Mouse (Mus musculus) bone marrow macrophage, adult 2 months (primary cell): ENCODE measurements around the gene Olfr3. TPM values are rescaled to one million over a fixed set of nuclear protein-coding genes. Genes with fewer than 3 reads are reported as not detected.

Source experiments
- H3K27ac ChIP-seq: 2 replicates; pipeline ENCODE4 v1.5.1; 2012; ENCODE audit warnings: low read depth, low read length; ENCODE audit not compliant: insufficient read depth
- H3K4me1 ChIP-seq: 2 replicates; pipeline ENCODE4 v1.6.1; 2012; ENCODE audit warnings: low read length; ENCODE audit not compliant: control insufficient read depth, insufficient read depth
- H3K4me3 ChIP-seq: 2 replicates; pipeline ENCODE4 v1.5.1; 2012; ENCODE audit warnings: mild to moderate bottlenecking, low read length, moderate library complexity; ENCODE audit not compliant: insufficient read depth
- CTCF ChIP-seq: IDR thresholded peaks from 2 replicates; pipeline ENCODE4 v1.5.1; 2012; ENCODE audit warnings: low read depth, mild to moderate bottlenecking, low read length, moderate library complexity
- POLR2A ChIP-seq: IDR thresholded peaks from 2 replicates; pipeline ENCODE4 v1.6.1; 2012; ENCODE audit warnings: mild to moderate bottlenecking, low read depth, low read length, borderline replicate concordance
- polyA plus RNA-seq: library from polyadenylated mRNA; stranded (reverse); fragments of >200 nt; gene quantifications from 2 replicates; pipeline ENCODE4 v1.2.4, GENCODE M21; 2012; ENCODE audit not compliant: missing spikeins, insufficient read depth, insufficient read length

The Olfr3 gene
- polyA plus RNA-seq: not detected in 2 replicates

DNA sequence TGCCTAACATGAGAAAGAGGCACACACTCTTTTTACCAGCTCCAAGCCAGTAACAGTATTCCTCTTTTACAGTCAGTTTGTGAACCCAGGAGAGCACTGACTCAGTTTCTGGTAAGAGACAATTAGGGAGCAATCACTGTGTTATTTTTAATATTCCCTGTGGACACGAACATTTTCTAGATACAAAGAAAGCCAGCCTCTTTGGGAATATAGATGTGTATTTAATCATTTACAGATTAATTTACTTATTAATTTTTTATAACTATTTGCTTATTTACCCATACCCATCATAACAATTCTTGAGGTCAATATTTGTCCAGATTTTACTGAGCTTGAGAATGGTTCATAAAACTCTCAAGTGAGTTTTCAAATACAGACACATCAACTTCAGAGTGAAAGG is at the start of gene Olfr3:
TSS of gene Olfr3 (minus strand) at position 101 of the 400 bp plus-strand sequence.
- TF ChIP-seq POLR2A (no peak), CTCF (no peak)
- H3K4me3 ChIP-seq: no peak within 1 kb of the TSS
- H3K4me1 ChIP-seq: no peaks in the 10 kb centered on the region
- no peak within 1 kb of the TSS for H3K27ac ChIP-seq

GRCm38 (mm10) chr2:36862560-36862959 is 45.7 kb upstream of the Olfr3 start, which contains the start of gene Olfr351:
Gene Olfr351 (minus strand): TSS chr2:36862660.
- Histone ChIP-seq H3K4me1 (no peaks in the 10 kb centered on the region), H3K27ac (no peak within 1 kb of the TSS), H3K4me3 (no peak within 1 kb of the TSS)
- TF ChIP-seq POLR2A (no peak), CTCF (no peak)

DNA sequence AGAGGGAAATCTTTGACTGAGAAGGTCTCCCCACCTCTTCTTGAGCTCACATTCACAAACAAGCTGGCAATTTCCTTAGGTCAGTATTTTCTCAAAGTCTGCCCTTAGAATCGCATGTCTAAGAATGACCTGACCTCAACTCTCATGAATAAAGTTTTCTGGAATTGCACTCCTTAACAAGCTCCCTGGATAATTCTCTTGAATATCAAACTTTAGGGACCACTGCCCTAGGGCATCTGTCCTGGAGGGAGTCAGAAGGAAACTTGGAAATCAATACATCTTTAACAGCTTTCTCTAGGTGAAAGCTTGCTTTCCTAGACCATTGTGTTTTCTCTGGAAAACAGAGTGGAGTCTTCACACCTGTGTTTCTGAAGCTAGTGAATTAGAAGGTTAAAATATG is 29.2 kb upstream of the Olfr3 start, which contains the start of gene Olfr350:
TSS of gene Olfr350 (plus strand) at position 301 of the 400 bp plus-strand sequence.
- Histone ChIP-seq H3K27ac (no peak within 1 kb of the TSS), H3K4me1 (no peaks in the 10 kb centered on the region), H3K4me3 (no peak within 1 kb of the TSS)
- no peak for TF ChIP-seq POLR2A
- TF ChIP-seq CTCF: no peak

- TF ChIP-seq POLR2A (no peak), CTCF (no peak)
- Histone ChIP-seq H3K27ac (no peak within 1 kb of the TSS), H3K4me3 (no peak within 1 kb of the TSS), H3K4me1 (no peaks in the 10 kb centered on the region)
Measured at GRCm38 (mm10) chr2:36790238-36790637, 26.6 kb downstream of the Olfr3 start, which contains the start of gene Olfr50. Gene Olfr50 (plus strand): TSS chr2:36790538.

GRCm38 (mm10) chr2:36783976-36784375 is 32.9 kb downstream of the Olfr3 start, which contains the start of gene Olfr348:
Gene Olfr348 (plus strand): TSS chr2:36784276.
- no peak for TF ChIP-seq POLR2A
- TF ChIP-seq CTCF: no peak
- Histone ChIP-seq H3K27ac (no peak within 1 kb of the TSS), H3K4me1 (no peaks in the 10 kb centered on the region), H3K4me3 (no peak within 1 kb of the TSS)

Other genes starting within 250 kb of the Olfr3 start
- not detected in 2 replicates for gene Olfr345, start 177.0 kb downstream of the Olfr3 start, polyA plus RNA-seq
- not detected in 2 replicates for gene Olfr346, start 131.2 kb downstream of the Olfr3 start, polyA plus RNA-seq
- not detected in 2 replicates for gene Olfr347, start 85.1 kb downstream of the Olfr3 start, polyA plus RNA-seq
- gene Olfr348, start 32.8 kb downstream of the Olfr3 start, polyA plus RNA-seq: not detected in 2 replicates
- not detected in 2 replicates for gene Olfr50, start 26.5 kb downstream of the Olfr3 start, polyA plus RNA-seq
- gene Olfr350, start 29.3 kb upstream of the Olfr3 start, polyA plus RNA-seq: not detected in 2 replicates
- gene Olfr351, start 45.6 kb upstream of the Olfr3 start, polyA plus RNA-seq: not detected in 2 replicates
- 0.16 and 0.41 TPM in 2 replicates for gene Olfr352, start 51.4 kb upstream of the Olfr3 start, polyA plus RNA-seq
- not detected in 2 replicates for gene Olfr353, start 75.9 kb upstream of the Olfr3 start, polyA plus RNA-seq
- gene Olfr354, start 88.6 kb upstream of the Olfr3 start, polyA plus RNA-seq: 0.07 TPM in 1 of 2 replicates, not detected in the other
- not detected in 2 replicates for gene Olfr355, start 111.9 kb upstream of the Olfr3 start, polyA plus RNA-seq
- gene Olfr356, start 120.1 kb upstream of the Olfr3 start, polyA plus RNA-seq: not detected in 2 replicates
- gene Olfr357, start 176.8 kb upstream of the Olfr3 start, polyA plus RNA-seq: not detected in 2 replicates
- not detected in 2 replicates for gene Olfr358, start 192.3 kb upstream of the Olfr3 start, polyA plus RNA-seq
- not detected in 2 replicates for gene Olfr360, start 248.7 kb upstream of the Olfr3 start, polyA plus RNA-seq